Mouse (Mus musculus) ES-E14 (cell line): ENCODE measurements around the gene Gm19684.
"Not testable (repeated sequence)": the region's sequence is repeated elsewhere in the genome, so short reads cannot be mapped to it uniquely, and the experiment has no call there.

ENCODE experiments used
- CHD2 ChIP-seq: IDR thresholded peaks from 2 replicates; pipeline ENCODE4 v1.6.1; 2014; ENCODE audit warnings: mild to moderate bottlenecking, low read depth, low read length, inconsistent platforms
- HCFC1 ChIP-seq: IDR thresholded peaks from 2 replicates; pipeline ENCODE4 v1.6.1; 2012; ENCODE audit warnings: low read length, inconsistent platforms, borderline replicate concordance; ENCODE audit not compliant: insufficient read depth

GRCm38 (mm10) chr17:36124111-36124510, 2.6 kb downstream of the Gm19684 start:
- not testable (repeated sequence) for TF ChIP-seq HCFC1, CHD2
